Mouse (Mus musculus) kidney, embryonic 14.5 days (tissue): Measurements from ENCODE around the gene Lsm6. TPM values are rescaled to one million over a fixed set of nuclear protein-coding genes. Genes with fewer than 3 reads are reported as not detected.

Source experiments
- ATAC-seq: fragments of 200-750 bp; cut with Nextera tagmentation; 2 replicates; pipeline ENCODE4 v1.8.0; 2017; ENCODE audit warnings: moderate number of reproducible peaks, mild to moderate bottlenecking, moderate TSS enrichment, moderate library complexity; ENCODE audit not compliant: low FRiP score, low TSS enrichment
- H3K27ac ChIP-seq: fragments of 300-500 bp; sonication (generic); 2 replicates; pipeline ENCODE4 v1.5.1; 2014; ENCODE audit warnings: low read depth, mild to moderate bottlenecking, low read length, moderate library complexity, mixed read lengths
- H3K27me3 ChIP-seq: fragments of 300-500 bp; sonication (generic); 2 replicates; pipeline ENCODE4 v1.6.1; 2014; ENCODE audit warnings: mild to moderate bottlenecking, low read length; ENCODE audit not compliant: control insufficient read depth, insufficient read depth
- H3K36me3 ChIP-seq: fragments of 300-500 bp; sonication (generic); 2 replicates; pipeline ENCODE4 v1.6.1; 2014; ENCODE audit warnings: low read length, mixed read lengths; ENCODE audit not compliant: control insufficient read depth, insufficient read depth
- H3K4me1 ChIP-seq: fragments of 300-500 bp; sonication (generic); 2 replicates; pipeline ENCODE4 v1.6.1; 2014; ENCODE audit warnings: low read length, mixed read lengths; ENCODE audit not compliant: control insufficient read depth, insufficient read depth
- H3K4me2 ChIP-seq: fragments of 300-500 bp; sonication (generic); replicated peaks from 2 replicates; pipeline ENCODE4 v1.6.1; 2014; ENCODE audit warnings: low read depth, mild to moderate bottlenecking, low read length
- H3K4me3 ChIP-seq: fragments of 300-500 bp; sonication (generic); 2 replicates; pipeline ENCODE4 v1.5.1; 2014; ENCODE audit warnings: mild to moderate bottlenecking, low read length
- H3K9ac ChIP-seq: fragments of 300-500 bp; sonication (generic); 2 replicates; pipeline ENCODE4 v1.6.1; 2014; ENCODE audit warnings: low read depth, mild to moderate bottlenecking, low read length, moderate library complexity
- H3K9me3 ChIP-seq: fragments of 300-500 bp; sonication (generic); 2 replicates; pipeline ENCODE4 v1.6.1; 2016; ENCODE audit warnings: low read length; ENCODE audit not compliant: control insufficient read depth
- WGBS: fragments of 180-500 bp; shearing (Covaris S2); extraction: QIAGEN DNeasy Blood & Tissue Kit; methylation state at CpG from one replicate; pipeline ENCODE4 v1.1.7; 2014; 5-methylcytosine and 5-hydroxymethylcytosine counted together
- polyA plus RNA-seq: library from polyadenylated mRNA; unstranded; fragments of >200 nt; fragmentation: Nextera tagmentation; extraction: Ambion mirVana; gene quantifications from 2 replicates; pipeline ENCODE4 v1.2.1, GENCODE M21; 2014

Lsm6 gene
- polyA plus RNA-seq, 1 experiment from 2014 or later: 237 TPM

- WGBS: 85% methylated on average over 9 of the region's 9 CpGs
Measured at GRCm38 (mm10) chr8:78810207-78810675, 10.7 kb downstream of the Lsm6 start.

GRCm38 (mm10) chr8:78809454-78810206 lies 11.3 kb downstream of the Lsm6 start:
- WGBS: 96% methylated on average over 14 of the region's 14 CpGs
- H3K4me3 ChIP-seq: no peak overlapping the region
- no peaks in the 10 kb centered on the region for H3K4me1 ChIP-seq
- no peak overlapping the region for H3K27ac ChIP-seq
- H3K27me3 ChIP-seq: no peaks in the 10 kb centered on the region
- no peak overlapping the region for H3K4me2 ChIP-seq
- no peaks in the 10 kb centered on the region for H3K9me3 ChIP-seq
- H3K9ac ChIP-seq: no peak overlapping the region
- H3K36me3 ChIP-seq: peaks cover 71% of the 10 kb centered on the region
- no peak for ATAC-seq

More at GRCm38 (mm10) chr8:78810207-78810675, 10.7 kb downstream of the Lsm6 start:
- Histone ChIP-seq H3K4me1 (no peaks in the 10 kb centered on the region), H3K36me3 (peaks cover 69% of the 10 kb centered on the region), H3K9me3 (no peaks in the 10 kb centered on the region), H3K4me3 (no peak overlapping the region), H3K27ac (no peak overlapping the region), H3K4me2 (no peak overlapping the region), H3K27me3 (no peaks in the 10 kb centered on the region), H3K9ac (no peak overlapping the region)
- no peak for ATAC-seq

GRCm38 (mm10) chr8:78808888-78809287 lies 12.1 kb downstream of the Lsm6 start:
- Histone ChIP-seq H3K9ac (no peak overlapping the region), H3K4me1 (no peaks in the 10 kb centered on the region), H3K4me3 (no peak overlapping the region), H3K9me3 (no peaks in the 10 kb centered on the region), H3K4me2 (no peak overlapping the region), H3K27me3 (no peaks in the 10 kb centered on the region), H3K27ac (no peak overlapping the region), H3K36me3 (peaks cover 75% of the 10 kb centered on the region)
- 92% methylated on average over 2 of the region's 2 CpGs for WGBS
- no peak for ATAC-seq

- H3K27ac ChIP-seq: no peak overlapping the region
- ATAC-seq: no peak
- no peaks in the 10 kb centered on the region for H3K4me1 ChIP-seq
- H3K4me2 ChIP-seq: no peak overlapping the region
- no peaks in the 10 kb centered on the region for H3K27me3 ChIP-seq
- H3K36me3 ChIP-seq: peaks cover 76% of the 10 kb centered on the region
- H3K9me3 ChIP-seq: no peaks in the 10 kb centered on the region
- H3K9ac ChIP-seq: no peak overlapping the region
- 95% methylated on average over 5 of the region's 5 CpGs for WGBS
- no peak overlapping the region for H3K4me3 ChIP-seq
Measured at GRCm38 (mm10) chr8:78808439-78808838, 12.5 kb downstream of the Lsm6 start.

- no peak overlapping the region for H3K4me2 ChIP-seq
- H3K4me1 ChIP-seq: no peaks in the 10 kb centered on the region
- no peaks in the 10 kb centered on the region for H3K9me3 ChIP-seq
- no peaks in the 10 kb centered on the region for H3K27me3 ChIP-seq
- H3K4me3 ChIP-seq: no peak overlapping the region
- peaks cover 76% of the 10 kb centered on the region for H3K36me3 ChIP-seq
- H3K9ac ChIP-seq: no peak overlapping the region
- no peak overlapping the region for H3K27ac ChIP-seq
- WGBS: 82% methylated on average over 9 of the region's 9 CpGs
- no peak for ATAC-seq
Measured at GRCm38 (mm10) chr8:78807283-78807682, 13.7 kb downstream of the Lsm6 start.

GRCm38 (mm10) chr8:78806006-78806405 lies 14.9 kb downstream of the Lsm6 start:
- no peaks in the 10 kb centered on the region for H3K9me3 ChIP-seq
- 94% methylated on average over 5 of the region's 5 CpGs for WGBS
- H3K36me3 ChIP-seq: peaks cover 64% of the 10 kb centered on the region
- H3K27me3 ChIP-seq: no peaks in the 10 kb centered on the region
- no peaks in the 10 kb centered on the region for H3K4me1 ChIP-seq
- no peak overlapping the region for H3K4me3 ChIP-seq
- H3K4me2 ChIP-seq: no peak overlapping the region
- H3K27ac ChIP-seq: no peak overlapping the region
- H3K9ac ChIP-seq: no peak overlapping the region
- ATAC-seq: no peak

- H3K27ac ChIP-seq: no peak overlapping the region
- no peak overlapping the region for H3K9ac ChIP-seq
- no peaks in the 10 kb centered on the region for H3K9me3 ChIP-seq
- H3K4me1 ChIP-seq: no peaks in the 10 kb centered on the region
- peaks cover 20% of the 10 kb centered on the region for H3K36me3 ChIP-seq
- H3K4me2 ChIP-seq: no peak overlapping the region
- WGBS: 96% methylated on average over 6 of the region's 6 CpGs
- H3K4me3 ChIP-seq: no peak overlapping the region
- no peaks in the 10 kb centered on the region for H3K27me3 ChIP-seq
- ATAC-seq: no peak
Measured at GRCm38 (mm10) chr8:78801201-78801600, 19.7 kb downstream of the Lsm6 start.

GRCm38 (mm10) chr8:78798671-78799070 lies 22.3 kb downstream of the Lsm6 start:
- Histone ChIP-seq H3K4me1 (no peaks in the 10 kb centered on the region), H3K27me3 (no peaks in the 10 kb centered on the region), H3K4me2 (no peak overlapping the region), H3K9me3 (no peaks in the 10 kb centered on the region), H3K27ac (no peak overlapping the region), H3K9ac (no peak overlapping the region), H3K4me3 (no peak overlapping the region), H3K36me3 (peaks cover 5% of the 10 kb centered on the region; the same call in 1 of the 2 replicates)
- WGBS: 83% methylated on average over 3 of the region's 3 CpGs
- no peak for ATAC-seq

- H3K4me2 ChIP-seq: no peak overlapping the region
- ATAC-seq: no peak
- 85% methylated on average over 7 of the region's 7 CpGs for WGBS
- H3K9me3 ChIP-seq: no peaks in the 10 kb centered on the region
- no peak overlapping the region for H3K4me3 ChIP-seq
- H3K36me3 ChIP-seq: no peaks in the 10 kb centered on the region
- no peak overlapping the region for H3K9ac ChIP-seq
- no peaks in the 10 kb centered on the region for H3K4me1 ChIP-seq
- no peak overlapping the region for H3K27ac ChIP-seq
- no peaks in the 10 kb centered on the region for H3K27me3 ChIP-seq
Measured at GRCm38 (mm10) chr8:78797985-78798384, 23.0 kb downstream of the Lsm6 start.
